Mouse (Mus musculus) spleen, adult 2 months (tissue): ENCODE measurements around the gene Zfyve28. TPM values are rescaled to one million over a fixed set of nuclear protein-coding genes. Genes with fewer than 3 reads are reported as not detected.

Source experiments
- DNase-seq, 2 experiments: peaks; one replicate each; pipeline versions ENCODE4 v3.0.0 to v3.0.0-alpha.2; 2012 to 2021; ENCODE audit warnings: low spot score in 2 of 2, low read depth in 1 of 2
- H3K27ac ChIP-seq: fragments of 200-500 bp; 2 replicates; pipeline ENCODE4 v1.5.1; 2012; ENCODE audit warnings: low read length, inconsistent platforms; ENCODE audit not compliant: insufficient read depth
- H3K27me3 ChIP-seq: fragments of 200-500 bp; 2 replicates; pipeline ENCODE4 v1.6.1; 2012; ENCODE audit warnings: mild to moderate bottlenecking, moderate library complexity, low read length, inconsistent platforms; ENCODE audit not compliant: control insufficient read depth, insufficient read depth
- H3K36me3 ChIP-seq: fragments of 200-500 bp; 2 replicates; pipeline ENCODE4 v1.6.1; 2012; ENCODE audit warnings: mild to moderate bottlenecking, low read length, inconsistent platforms; ENCODE audit not compliant: control insufficient read depth, insufficient read depth
- H3K4me1 ChIP-seq: fragments of 200-500 bp; 2 replicates; pipeline ENCODE4 v1.6.1; 2011; ENCODE audit warnings: inconsistent platforms; ENCODE audit not compliant: control insufficient read depth, insufficient read depth, insufficient read length
- H3K4me3 ChIP-seq: fragments of 200-500 bp; 2 replicates; pipeline ENCODE4 v1.5.1; 2011; ENCODE audit warnings: mild to moderate bottlenecking, inconsistent platforms; ENCODE audit not compliant: insufficient read depth, insufficient read length; ENCODE audit errors: extremely low read depth
- CTCF ChIP-seq: fragments of 200-500 bp; IDR thresholded peaks from 2 replicates; pipeline ENCODE4 v1.5.1; 2011; ENCODE audit warnings: mild to moderate bottlenecking, inconsistent platforms; ENCODE audit not compliant: insufficient read depth, insufficient read length, insufficient replicate concordance; ENCODE audit errors: extremely low read depth
- POLR2A ChIP-seq: fragments of 200-500 bp; IDR thresholded peaks from 2 replicates; pipeline ENCODE4 v1.6.1; 2011; ENCODE audit warnings: low read depth, low read length, inconsistent platforms
- WGBS: fragments of 180-500 bp; shearing (Covaris S2); methylation state at CpG from one replicate; pipeline ENCODE4 v1.1.7; 2018; 5-methylcytosine and 5-hydroxymethylcytosine counted together
- polyA plus RNA-seq: library from polyadenylated mRNA; depleted of rRNA; stranded (reverse); fragments of >200 nt; gene quantifications from 2 replicates; pipeline ENCODE4 v1.2.3, GENCODE M21; 2012

Zfyve28 gene
- polyA plus RNA-seq, 1 experiment, result 3.8 TPM

DNA sequence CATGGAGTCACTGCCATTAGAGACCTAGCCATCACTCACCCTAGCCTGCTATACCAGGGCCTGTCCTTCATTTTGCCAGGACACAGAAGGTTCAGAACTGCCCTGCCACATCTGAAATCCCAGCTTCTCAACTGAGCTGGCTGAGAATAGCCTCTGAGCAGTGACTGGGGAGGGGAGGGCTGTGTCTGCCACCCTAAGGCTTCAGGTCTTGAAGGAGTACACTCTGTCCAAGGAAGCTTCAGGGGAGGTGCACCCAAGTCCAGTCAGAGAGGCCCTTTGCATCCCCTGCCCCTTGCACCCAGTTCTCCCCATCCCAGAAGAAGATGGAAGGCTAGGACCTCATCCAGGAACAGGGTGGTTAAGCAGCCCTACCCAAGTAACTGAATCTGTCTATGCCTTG lies 102.5 kb downstream of the Zfyve28 start:
- TF ChIP-seq POLR2A, result no peak
- TF ChIP-seq CTCF, result no peak
- Histone ChIP-seq H3K4me1 (peaks cover 29% of the 10 kb centered on the region; the same call in 1 of the 2 replicates), H3K27ac (no peak overlapping the region), H3K4me3 (peak overlapping the region; percentile 68; the same call in 1 of the 2 replicates), H3K36me3 (0 out of 2 replicates have a peak, but pooled peaks cover 3% of the 10 kb centered on the region), H3K27me3 (no peaks in the 10 kb centered on the region)
- DNase-seq, result no peak

DNA sequence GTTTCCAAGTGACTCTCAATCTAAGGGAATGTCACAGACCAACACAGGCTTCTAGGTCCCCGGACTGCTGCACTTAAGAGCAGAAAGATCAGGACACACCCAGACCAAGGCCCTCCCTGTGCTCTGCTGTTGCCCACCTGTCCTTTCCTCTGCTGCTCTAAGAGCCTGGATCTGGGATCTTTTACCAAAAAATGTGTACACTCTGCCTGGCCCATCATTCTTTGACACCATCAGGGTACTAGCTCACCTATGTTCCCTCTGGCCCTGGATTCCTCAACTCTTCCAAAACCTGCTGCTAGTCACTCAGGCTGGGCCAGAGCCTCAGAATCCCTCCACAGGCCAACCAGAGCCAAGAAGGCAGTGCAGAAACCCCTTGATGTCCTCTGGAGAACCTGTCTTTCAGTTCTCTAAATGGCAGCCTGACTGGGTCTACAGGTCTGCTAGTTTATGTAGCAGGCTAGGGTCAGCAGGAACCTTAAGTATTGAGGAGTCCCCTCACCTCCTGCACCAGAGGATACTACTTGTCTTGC lies 103.1 kb downstream of the Zfyve28 start:
- H3K27ac ChIP-seq, result no peak overlapping the region
- DNase-seq, result no peak
- peaks cover 6% of the 10 kb centered on the region for H3K36me3 ChIP-seq
- TF ChIP-seq CTCF, result no peak
- TF ChIP-seq POLR2A, result no peak
- peaks cover 26% of the 10 kb centered on the region; the same call in 1 of the 2 replicates for H3K4me1 ChIP-seq
- H3K27me3 ChIP-seq, result no peaks in the 10 kb centered on the region
- WGBS, result 92% methylated on average over 1 of the region's 1 CpGs
- no peak overlapping the region for H3K4me3 ChIP-seq

DNA sequence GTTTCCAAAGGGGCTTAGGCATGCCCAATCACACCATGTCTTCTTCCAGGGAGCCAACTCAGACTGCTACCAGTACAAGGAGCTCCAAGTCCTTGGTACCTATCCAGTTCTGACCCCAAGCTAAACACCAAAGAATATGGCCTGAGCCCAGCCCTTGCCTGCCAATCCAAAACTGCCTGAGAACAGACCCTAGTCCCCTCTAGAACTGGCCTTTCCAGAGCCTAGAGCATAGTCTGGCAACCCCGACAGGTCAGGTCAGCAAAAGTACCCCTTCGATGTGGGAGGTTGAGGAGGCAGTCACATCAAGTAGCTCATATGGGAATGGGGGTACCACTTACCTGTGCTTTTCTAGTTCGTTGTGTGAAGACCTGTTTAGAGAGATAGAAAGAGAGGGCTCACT lies 104.3 kb downstream of the Zfyve28 start:
- Histone ChIP-seq H3K27me3 (no peaks in the 10 kb centered on the region), H3K4me1 (peaks cover 15% of the 10 kb centered on the region; the same call in 1 of the 2 replicates), H3K4me3 (no peak overlapping the region), H3K27ac (no peak overlapping the region), H3K36me3 (peaks cover 9% of the 10 kb centered on the region)
- WGBS, result 88% methylated on average over 3 of the region's 3 CpGs
- no peak for DNase-seq
- TF ChIP-seq CTCF (no peak), POLR2A (no peak)

DNA sequence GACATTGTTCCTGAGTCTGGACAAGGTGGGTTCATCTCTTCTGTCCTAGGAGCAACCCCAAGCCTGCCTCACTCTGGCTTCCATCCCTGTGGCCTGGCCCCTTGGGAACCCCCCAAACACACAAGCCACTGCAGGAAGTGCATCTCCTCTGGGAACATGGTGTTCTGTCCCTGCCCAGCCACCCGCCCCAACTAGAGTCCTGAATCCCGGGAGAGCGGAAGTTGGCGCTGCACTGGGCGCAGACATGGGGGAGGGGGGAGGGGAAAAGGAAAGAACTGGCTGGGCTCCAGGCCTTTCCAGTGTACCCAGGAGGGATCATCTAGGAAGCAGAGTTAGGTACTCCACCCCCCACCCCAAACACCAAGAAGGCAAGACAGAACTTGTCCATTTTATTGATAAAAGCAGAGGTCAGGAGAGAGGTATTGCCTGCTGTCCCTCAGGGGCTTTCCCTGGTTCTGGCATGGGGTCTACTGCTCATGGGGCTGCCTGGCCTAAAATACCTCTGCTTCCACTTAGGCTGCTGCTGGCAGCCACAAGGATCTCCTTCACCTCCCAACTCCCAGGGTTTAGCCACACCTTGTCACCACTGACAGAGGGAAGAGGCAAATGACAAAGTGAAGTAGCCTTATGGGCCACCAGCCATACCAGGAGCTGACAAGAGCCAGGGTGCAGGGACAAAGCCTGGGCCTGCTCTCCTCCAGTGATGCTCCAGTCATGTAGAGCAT lies 104.9 kb downstream of the Zfyve28 start:
- Histone ChIP-seq H3K4me1 (peaks cover 13% of the 10 kb centered on the region; the same call in 1 of the 2 replicates), H3K36me3 (peaks cover 11% of the 10 kb centered on the region), H3K27ac (peak overlapping the region; percentile 48; the same call in 1 of the 2 replicates), H3K27me3 (no peaks in the 10 kb centered on the region), H3K4me3 (no peak overlapping the region)
- 73% methylated on average over 5 of the region's 5 CpGs for WGBS
- no peak for DNase-seq
- TF ChIP-seq CTCF (no peak), POLR2A (no peak)

DNA sequence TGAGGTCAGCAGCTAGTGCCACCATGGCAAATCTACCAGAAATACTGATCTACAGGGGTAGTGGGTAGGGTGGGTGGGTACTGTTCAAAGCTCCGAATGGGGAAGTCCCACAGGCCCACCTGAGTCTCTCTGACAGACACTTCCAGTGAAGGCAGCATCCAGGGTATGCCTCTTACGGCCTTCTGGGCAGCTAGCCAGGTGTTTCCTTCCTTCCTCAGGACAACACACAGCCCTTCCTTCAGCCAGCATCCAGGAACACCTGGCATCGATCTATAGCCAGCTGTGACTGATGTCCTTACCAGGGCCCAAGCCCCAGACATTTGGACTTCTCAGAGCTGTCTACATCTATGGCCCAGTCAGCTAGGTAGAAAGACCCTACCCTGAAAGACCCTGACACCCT lies 105.8 kb downstream of the Zfyve28 start:
- peaks cover 13% of the 10 kb centered on the region; the same call in 1 of the 2 replicates for H3K4me1 ChIP-seq
- TF ChIP-seq POLR2A (no peak), CTCF (no peak)
- H3K36me3 ChIP-seq, result peaks cover 14% of the 10 kb centered on the region
- no peak for DNase-seq
- H3K27me3 ChIP-seq, result no peaks in the 10 kb centered on the region
- H3K27ac ChIP-seq, result peak overlapping the region; percentile 48; the same call in 1 of the 2 replicates
- WGBS, result 71% methylated on average over 3 of the region's 3 CpGs
- H3K4me3 ChIP-seq, result no peak overlapping the region

DNA sequence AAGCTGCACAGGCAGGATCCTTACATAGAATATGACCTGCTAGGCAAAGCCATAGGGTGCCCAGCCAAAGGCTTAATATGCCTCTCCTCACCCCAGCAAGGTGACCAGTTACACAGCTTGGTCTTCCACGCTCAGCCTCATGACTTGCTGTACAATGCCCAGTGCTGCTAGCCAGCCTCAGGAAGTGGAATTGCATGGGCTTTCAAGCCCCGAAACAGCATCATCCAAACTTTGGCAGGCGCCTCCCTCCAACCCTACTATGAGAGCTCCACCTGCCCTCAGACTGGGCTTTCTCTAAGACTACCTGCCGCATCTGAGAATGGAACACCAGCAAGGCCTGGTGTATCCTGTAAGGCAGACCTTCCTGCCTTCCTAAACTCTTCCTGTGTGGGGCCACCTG lies 110.4 kb downstream of the Zfyve28 start:
- TF ChIP-seq POLR2A (no peak), CTCF (no peak)
- H3K36me3 ChIP-seq, result peaks cover 38% of the 10 kb centered on the region
- 98% methylated on average over 4 of the region's 4 CpGs for WGBS

DNA sequence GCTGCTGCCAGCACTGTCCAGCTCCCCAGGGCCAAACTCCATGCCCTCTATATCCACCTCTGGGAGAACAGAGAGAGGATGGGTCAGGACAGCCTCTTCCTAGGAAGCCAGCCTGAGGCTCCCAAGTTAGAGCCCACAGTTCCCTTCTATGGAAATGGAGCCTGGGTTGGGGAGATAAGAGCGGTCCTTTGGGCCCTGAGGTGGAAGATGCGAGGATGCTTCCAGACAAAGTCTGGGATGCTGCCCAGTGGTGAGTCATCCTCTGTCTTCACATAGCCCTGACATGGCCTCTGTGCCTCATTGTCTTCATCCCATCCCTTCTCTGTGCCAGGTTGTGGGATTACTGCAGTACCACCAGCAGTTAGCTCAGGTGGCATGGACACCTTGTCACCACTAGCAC lies 111.2 kb downstream of the Zfyve28 start:
- TF ChIP-seq CTCF (no peak), POLR2A (no peak)
- no peaks in the 10 kb centered on the region for H3K4me1 ChIP-seq

More for the DNA sequence above, 110.4 kb downstream of the Zfyve28 start:
- Histone ChIP-seq H3K4me3 (no peak overlapping the region), H3K27ac (no peak overlapping the region), H3K27me3 (no peaks in the 10 kb centered on the region), H3K4me1 (no peaks in the 10 kb centered on the region)
- DNase-seq, result no peak

More for the DNA sequence above, 111.2 kb downstream of the Zfyve28 start:
- no peak for DNase-seq
- Histone ChIP-seq H3K4me3 (no peak overlapping the region), H3K36me3 (peaks cover 37% of the 10 kb centered on the region), H3K27ac (no peak overlapping the region), H3K27me3 (no peaks in the 10 kb centered on the region)
- WGBS, result 87% methylated on average over 2 of the region's 2 CpGs
